Mouse (Mus musculus): ENCODE results near the gene Gpc6. TPM values are rescaled to one million over a fixed set of nuclear protein-coding genes. Genes with fewer than 3 reads are reported as not detected.

Gpc6 gene
- polyA plus RNA-seq, 2 experiments, result 26.1 to 39.5 TPM

DNA sequence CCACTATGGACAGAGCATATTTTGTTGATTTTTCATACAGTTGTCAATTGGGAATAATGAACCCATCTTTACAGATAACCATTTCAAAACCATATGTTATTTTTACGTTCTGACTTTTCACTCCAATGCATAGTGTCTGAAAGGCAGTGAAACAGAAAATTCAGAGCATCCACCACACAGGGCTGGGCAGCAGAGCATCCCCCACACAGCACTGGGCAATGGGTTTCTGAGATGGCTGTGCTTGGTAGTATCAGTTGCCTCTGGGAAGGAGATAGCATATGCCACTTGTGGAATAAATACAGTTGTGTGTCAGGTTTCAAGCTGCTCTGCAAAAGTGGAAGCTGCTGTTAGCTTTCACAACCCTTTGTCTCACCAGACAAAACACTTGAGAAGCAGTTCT, 75.3 kb downstream of the Gpc6 start:
- no peak for DNase-seq (ENCODE audit: low spot score)
- H3K27ac ChIP-seq (replicated peaks; ENCODE audit: low read depth, low read length), result no peak overlapping the region
- H3K4me3 ChIP-seq (replicated peaks; ENCODE audit: low read length), result no peak overlapping the region
- no peak overlapping the region for H3K4me2 ChIP-seq (replicated peaks; ENCODE audit: low read depth, low read length, severe bottlenecking)
- H3K27me3 ChIP-seq (ENCODE audit: control insufficient read depth, insufficient read depth, low read length), result no peaks in the 10 kb centered on the region
- no peaks in the 10 kb centered on the region for H3K9me3 ChIP-seq (ENCODE audit: control insufficient read depth, low read length)
- no peak overlapping the region for H3K9ac ChIP-seq (ENCODE audit: low read depth, low read length, severe bottlenecking)
- no peak for TF ChIP-seq POLR2A (IDR thresholded peaks at IDR 0.05; ENCODE audit: borderline replicate concordance, extremely low read depth, insufficient read depth, insufficient read length)
- H3K36me3 ChIP-seq (ENCODE audit: control insufficient read depth, insufficient read depth, low read length), result no peaks in the 10 kb centered on the region
- 89% methylated on average over 1 of the region's 1 CpGs for WGBS
- H3K4me1 ChIP-seq (ENCODE audit: control insufficient read depth, insufficient read depth, low read length), result no peaks in the 10 kb centered on the region
- no peak for ATAC-seq (ENCODE audit: low FRiP score, low read depth)

DNA sequence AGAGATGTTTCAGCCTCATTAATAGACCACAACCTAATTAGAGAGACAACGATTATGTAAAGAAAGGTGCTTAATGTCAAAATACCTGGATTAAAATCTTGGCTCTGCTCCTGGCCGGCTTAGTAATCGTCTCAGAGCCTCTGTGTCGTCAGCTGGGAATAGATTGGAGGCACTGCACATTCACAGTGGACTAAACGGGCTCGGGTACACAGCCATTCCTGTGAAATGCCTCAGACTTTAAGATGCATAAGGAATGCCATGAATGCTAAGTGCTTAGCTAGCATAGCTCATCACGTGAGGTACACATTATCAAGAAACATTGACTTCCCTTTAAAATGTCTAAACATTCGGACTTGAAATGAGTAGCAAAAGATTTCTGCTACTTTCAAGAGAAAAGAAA, 77.2 kb downstream of the Gpc6 start:
- Histone ChIP-seq H3K27me3 (ENCODE audit: control insufficient read depth, insufficient read depth, low read length) (no peaks in the 10 kb centered on the region), H3K36me3 (ENCODE audit: control insufficient read depth, insufficient read depth, low read length) (no peaks in the 10 kb centered on the region), H3K9ac (ENCODE audit: low read depth, low read length, severe bottlenecking) (no peak overlapping the region), H3K4me1 (ENCODE audit: control insufficient read depth, insufficient read depth, low read length) (no peaks in the 10 kb centered on the region), H3K4me2 (replicated peaks; ENCODE audit: low read depth, low read length, severe bottlenecking) (no peak overlapping the region), H3K9me3 (ENCODE audit: control insufficient read depth, low read length) (no peaks in the 10 kb centered on the region), H3K4me3 (replicated peaks; ENCODE audit: low read length) (no peak overlapping the region), H3K27ac (replicated peaks; ENCODE audit: low read depth, low read length) (no peak overlapping the region)
- 75% methylated on average over 8 of the region's 8 CpGs for WGBS
- TF ChIP-seq POLR2A (IDR thresholded peaks at IDR 0.05; ENCODE audit: borderline replicate concordance, extremely low read depth, insufficient read depth, insufficient read length), result no peak
- ATAC-seq (ENCODE audit: low FRiP score, low read depth), result no peak
- DNase-seq (ENCODE audit: low spot score), result no peak

DNA sequence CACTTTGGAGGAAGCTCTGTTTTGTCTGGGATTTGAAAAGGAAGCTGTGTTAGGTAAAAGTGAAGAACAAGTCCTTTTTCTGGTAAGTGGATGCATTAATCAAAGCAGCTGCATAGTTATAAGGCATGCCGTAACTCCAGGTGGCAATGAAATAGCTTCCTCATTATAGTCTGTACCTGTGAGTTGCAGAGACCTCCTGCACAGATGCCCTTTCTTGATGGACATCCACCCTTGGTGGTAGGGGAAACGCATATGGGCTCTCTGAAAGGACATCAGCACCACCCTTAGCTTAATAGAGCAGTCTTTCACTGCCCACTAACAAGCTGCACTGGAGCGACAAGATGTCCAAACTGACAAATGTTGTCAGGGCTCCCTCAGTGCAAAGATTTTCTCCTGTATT, 83.7 kb downstream of the Gpc6 start:
- Histone ChIP-seq H3K9me3 (ENCODE audit: control insufficient read depth, low read length) (no peaks in the 10 kb centered on the region), H3K4me3 (replicated peaks; ENCODE audit: low read length) (no peak overlapping the region), H3K4me1 (ENCODE audit: control insufficient read depth, insufficient read depth, low read length) (no peaks in the 10 kb centered on the region), H3K9ac (ENCODE audit: low read depth, low read length, severe bottlenecking) (no peak overlapping the region), H3K27me3 (ENCODE audit: control insufficient read depth, insufficient read depth, low read length) (no peaks in the 10 kb centered on the region), H3K36me3 (ENCODE audit: control insufficient read depth, insufficient read depth, low read length) (no peaks in the 10 kb centered on the region), H3K4me2 (replicated peaks; ENCODE audit: low read depth, low read length, severe bottlenecking) (no peak overlapping the region), H3K27ac (replicated peaks; ENCODE audit: low read depth, low read length) (no peak overlapping the region)
- no peak for DNase-seq (ENCODE audit: low spot score)
- 25% methylated on average over 3 of the region's 3 CpGs for WGBS
- ATAC-seq (ENCODE audit: low FRiP score, low read depth), result no peak
- no peak for TF ChIP-seq POLR2A (IDR thresholded peaks at IDR 0.05; ENCODE audit: borderline replicate concordance, extremely low read depth, insufficient read depth, insufficient read length)

DNA sequence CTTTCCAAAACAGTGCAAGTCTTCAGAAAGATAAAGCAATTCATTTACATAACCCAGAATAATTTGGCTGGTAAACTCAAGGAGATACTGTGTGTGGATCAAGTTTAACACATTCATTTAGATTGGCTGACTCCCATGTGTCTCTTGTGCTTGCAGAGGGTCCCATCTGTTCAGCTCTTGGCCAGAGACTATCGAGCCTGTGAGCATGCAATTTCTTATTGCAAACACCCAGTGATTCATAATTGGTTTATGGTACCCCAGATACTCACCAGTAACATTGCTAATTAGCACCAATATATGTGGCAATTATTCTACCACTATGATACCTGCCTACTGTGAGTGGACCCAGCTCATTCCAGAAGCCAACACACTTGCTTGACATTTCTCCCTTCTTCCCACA, 87.9 kb downstream of the Gpc6 start:
- no peak for DNase-seq (ENCODE audit: low spot score)
- ATAC-seq (ENCODE audit: low FRiP score, low read depth), result no peak
- 17% methylated on average over 1 of the region's 1 CpGs for WGBS
- Histone ChIP-seq H3K9ac (ENCODE audit: low read depth, low read length, severe bottlenecking) (no peak overlapping the region), H3K27ac (replicated peaks; ENCODE audit: low read depth, low read length) (no peak overlapping the region), H3K27me3 (ENCODE audit: control insufficient read depth, insufficient read depth, low read length) (no peaks in the 10 kb centered on the region), H3K36me3 (ENCODE audit: control insufficient read depth, insufficient read depth, low read length) (no peaks in the 10 kb centered on the region), H3K4me3 (replicated peaks; ENCODE audit: low read length) (no peak overlapping the region), H3K4me2 (replicated peaks; ENCODE audit: low read depth, low read length, severe bottlenecking) (no peak overlapping the region), H3K4me1 (ENCODE audit: control insufficient read depth, insufficient read depth, low read length) (peaks cover 6% of the 10 kb centered on the region; the same call in 1 of the 2 replicates), H3K9me3 (ENCODE audit: control insufficient read depth, low read length) (no peaks in the 10 kb centered on the region)
- TF ChIP-seq POLR2A (IDR thresholded peaks at IDR 0.05; ENCODE audit: borderline replicate concordance, extremely low read depth, insufficient read depth, insufficient read length), result no peak

DNA sequence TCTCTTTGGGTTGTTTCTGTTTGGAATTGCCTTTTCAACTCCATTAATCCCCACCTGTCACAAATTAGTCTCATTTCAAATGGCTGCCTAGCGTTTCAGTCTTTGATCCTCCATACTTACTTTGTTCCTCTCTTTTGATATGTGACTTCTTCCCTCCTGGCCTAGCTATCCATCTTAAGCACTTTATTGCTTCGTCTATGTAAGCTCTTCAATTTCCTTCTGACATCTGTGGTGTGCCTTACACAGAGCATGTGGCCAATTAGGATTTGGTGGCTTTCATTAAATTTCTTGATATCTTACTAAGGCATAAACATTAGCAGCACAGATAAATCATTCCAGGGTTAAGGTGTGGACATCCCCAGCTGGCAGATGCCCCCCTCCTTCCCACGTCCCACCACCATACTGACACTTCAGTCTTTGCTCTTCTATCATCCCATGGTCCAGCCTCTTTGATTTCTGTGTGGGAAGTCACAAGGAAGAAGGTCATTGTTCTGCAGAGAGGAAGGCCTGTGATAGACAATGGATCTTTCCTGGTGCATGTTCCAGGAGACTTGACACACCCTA, 88.5 kb downstream of the Gpc6 start:
- WGBS, result 31% methylated on average over 3 of the region's 3 CpGs
- Histone ChIP-seq H3K9ac (ENCODE audit: low read depth, low read length, severe bottlenecking) (no peak overlapping the region), H3K4me2 (replicated peaks; ENCODE audit: low read depth, low read length, severe bottlenecking) (no peak overlapping the region), H3K36me3 (ENCODE audit: control insufficient read depth, insufficient read depth, low read length) (no peaks in the 10 kb centered on the region), H3K27me3 (ENCODE audit: control insufficient read depth, insufficient read depth, low read length) (no peaks in the 10 kb centered on the region), H3K27ac (replicated peaks; ENCODE audit: low read depth, low read length) (no peak overlapping the region), H3K4me3 (replicated peaks; ENCODE audit: low read length) (no peak overlapping the region), H3K9me3 (ENCODE audit: control insufficient read depth, low read length) (no peaks in the 10 kb centered on the region), H3K4me1 (ENCODE audit: control insufficient read depth, insufficient read depth, low read length) (peaks cover 9% of the 10 kb centered on the region)
- no peak for TF ChIP-seq POLR2A (IDR thresholded peaks at IDR 0.05; ENCODE audit: borderline replicate concordance, extremely low read depth, insufficient read depth, insufficient read length)
- DNase-seq (ENCODE audit: low spot score) (no peak), ATAC-seq (ENCODE audit: low FRiP score, low read depth) (no peak)

All from limb, embryonic 14.5 days (tissue).